Mouse (Mus musculus) forebrain, embryonic 10.5 days (tissue): Measurements from ENCODE around the gene Fbxo34. TPM values are rescaled to one million over a fixed set of nuclear protein-coding genes. Genes with fewer than 3 reads are reported as not detected.
"Not testable (repeated sequence)": the region's sequence is repeated elsewhere in the genome, so short reads cannot be mapped to it uniquely, and the experiment has no call there.

Experiments used
- DNase-seq: peaks from one replicate; pipeline ENCODE4 v3.0.0-alpha.2; 2017; ENCODE audit warnings: low spot score; ENCODE audit errors: extremely low spot score
- H3K27ac ChIP-seq: fragments of 300-500 bp; sonication (generic); 2 replicates; pipeline ENCODE4 v1.5.1; 2016; ENCODE audit warnings: mild to moderate bottlenecking
- H3K27me3 ChIP-seq: fragments of 300-500 bp; sonication (generic); 2 replicates; pipeline ENCODE4 v1.6.1; 2016; ENCODE audit warnings: mild to moderate bottlenecking; ENCODE audit not compliant: poor library complexity, severe bottlenecking
- H3K36me3 ChIP-seq: fragments of 300-500 bp; sonication (generic); replicated peaks from 2 replicates; pipeline ENCODE4 v1.6.1; 2016; ENCODE audit warnings: mild to moderate bottlenecking, moderate library complexity
- H3K4me1 ChIP-seq: fragments of 300-500 bp; sonication (generic); 2 replicates; pipeline ENCODE4 v1.6.1; 2016
- H3K4me3 ChIP-seq: fragments of 300-500 bp; sonication (generic); 2 replicates; pipeline ENCODE4 v1.5.1; 2016; ENCODE audit warnings: mild to moderate bottlenecking, moderate library complexity
- H3K9me3 ChIP-seq: fragments of 300-500 bp; sonication (generic); 2 replicates; pipeline ENCODE4 v1.6.1; 2016; ENCODE audit warnings: mild to moderate bottlenecking, moderate library complexity
- WGBS: fragments of 180-500 bp; shearing (Covaris S2); methylation state at CpG from one replicate; pipeline ENCODE4 v1.1.7; 2016; 5-methylcytosine and 5-hydroxymethylcytosine counted together
- polyA plus RNA-seq: library from polyadenylated mRNA; unstranded; fragments of >200 nt; fragmentation: Nextera tagmentation; extraction: Ambion mirVana; gene quantifications from 2 replicates; pipeline ENCODE4 v1.2.1, GENCODE M21; 2016

Gene Fbxo34
- polyA plus RNA-seq: 26.5 and 28.4 TPM in 2 replicates

DNA sequence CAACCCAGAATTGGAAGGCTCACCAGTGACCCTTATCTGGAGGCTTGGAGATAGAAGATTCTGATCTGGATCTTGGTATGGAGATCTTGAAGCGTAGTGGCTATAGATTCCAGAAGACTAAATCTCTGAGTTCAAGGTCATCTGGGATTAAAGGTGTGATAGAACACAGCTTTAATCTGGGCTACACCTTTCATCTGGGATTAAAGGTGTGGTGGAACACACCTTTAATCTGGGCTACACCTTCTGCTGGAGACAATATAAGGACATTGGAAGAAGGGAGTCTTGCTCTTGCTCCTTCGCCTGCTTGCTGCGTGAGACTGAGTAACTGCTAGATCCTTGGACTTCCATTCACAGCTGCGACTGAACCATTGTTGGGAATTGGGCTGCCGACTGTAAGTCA lies at the start of gene Fbxo34:
Fbxo34 (plus strand) TSS at position 301 of the 400 bp plus-strand sequence.
- not testable (repeated sequence) for H3K4me3 ChIP-seq, H3K9me3 ChIP-seq, H3K27me3 ChIP-seq, H3K4me1 ChIP-seq, DNase-seq, H3K27ac ChIP-seq, H3K36me3 ChIP-seq
- 88% methylated on average over 3 of the region's 5 CpGs for WGBS

DNA sequence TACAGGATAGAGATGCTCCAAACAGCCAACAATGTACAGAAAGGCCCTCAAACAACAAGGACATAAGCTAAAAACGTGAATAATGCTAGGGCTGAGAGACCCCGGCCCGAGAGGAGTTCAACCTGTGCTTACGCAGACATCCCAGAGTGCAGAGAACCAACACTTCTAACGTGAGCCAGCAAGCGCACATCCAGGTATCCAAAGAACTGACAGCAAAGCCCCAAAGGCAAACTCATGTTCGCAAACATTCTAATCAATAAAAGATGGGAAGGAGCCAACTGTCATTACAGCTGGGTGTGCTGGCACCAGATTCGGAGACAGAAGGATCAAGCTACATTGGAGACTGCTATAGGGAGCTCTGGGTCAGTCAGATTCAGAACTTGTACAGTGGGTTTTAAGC lies 47.5 kb upstream of the Fbxo34 start:
- Histone ChIP-seq H3K27ac (no peak overlapping the region), H3K4me1 (no peaks in the 10 kb centered on the region), H3K36me3 (peaks cover 100% of the 10 kb centered on the region), H3K4me3 (no peak overlapping the region), H3K27me3 (no peaks in the 10 kb centered on the region), H3K9me3 (no peaks in the 10 kb centered on the region)
- DNase-seq: no peak
- 92% methylated on average over 8 of the region's 8 CpGs for WGBS

DNA sequence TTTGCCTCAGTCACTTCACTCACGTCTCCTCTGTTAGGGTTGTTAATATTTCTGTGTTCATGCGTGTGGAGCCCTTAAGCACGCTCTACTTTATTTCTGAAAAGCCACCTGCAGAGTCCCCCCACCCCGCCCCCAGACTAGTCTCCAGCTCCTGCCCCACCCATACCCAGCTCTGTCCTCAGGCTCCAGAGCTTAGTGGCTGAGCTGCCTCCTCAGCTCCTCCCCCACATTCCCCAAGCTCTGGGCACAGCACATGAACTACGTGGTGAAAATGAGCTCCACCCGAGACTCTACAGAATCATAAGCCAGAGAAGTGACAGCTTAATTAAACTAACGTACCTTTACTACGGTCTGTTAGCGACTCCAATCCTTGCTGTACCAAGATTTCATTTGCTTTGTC lies 44.2 kb upstream of the Fbxo34 start:
- no peak for DNase-seq
- Histone ChIP-seq H3K4me3 (no peak overlapping the region), H3K9me3 (no peaks in the 10 kb centered on the region), H3K36me3 (peaks cover 100% of the 10 kb centered on the region), H3K4me1 (no peaks in the 10 kb centered on the region), H3K27ac (no peak overlapping the region), H3K27me3 (no peaks in the 10 kb centered on the region)
- WGBS: 93% methylated on average over 9 of the region's 9 CpGs

DNA sequence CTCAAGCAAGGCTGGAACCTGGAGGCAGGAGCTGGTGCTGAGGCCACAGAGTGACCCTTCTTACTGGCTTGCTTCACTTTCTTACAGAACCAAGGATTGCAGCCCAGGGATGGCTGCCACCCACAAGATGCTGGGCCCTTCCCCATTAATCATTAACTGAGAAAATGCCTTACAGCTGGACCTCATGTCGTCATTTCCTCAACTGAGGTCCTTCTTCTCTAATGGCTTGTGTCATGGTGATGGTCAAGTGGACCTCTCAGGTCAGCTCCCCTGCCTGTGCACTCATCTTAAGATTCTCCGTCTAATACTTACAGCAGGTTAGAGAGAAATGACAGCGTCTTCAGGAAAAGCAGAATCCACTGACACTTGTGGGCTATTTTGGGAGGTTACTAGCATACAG lies 32.9 kb upstream of the Fbxo34 start:
- 45% methylated on average over 3 of the region's 3 CpGs for WGBS
- H3K4me1 ChIP-seq: peaks cover 19% of the 10 kb centered on the region
- H3K9me3 ChIP-seq: no peaks in the 10 kb centered on the region
- H3K27me3 ChIP-seq: no peaks in the 10 kb centered on the region
- no peak for DNase-seq
- peak overlapping the region; percentile 89 for H3K27ac ChIP-seq
- H3K36me3 ChIP-seq: peaks cover 44% of the 10 kb centered on the region
- peak overlapping the region; percentile 63 for H3K4me3 ChIP-seq

DNA sequence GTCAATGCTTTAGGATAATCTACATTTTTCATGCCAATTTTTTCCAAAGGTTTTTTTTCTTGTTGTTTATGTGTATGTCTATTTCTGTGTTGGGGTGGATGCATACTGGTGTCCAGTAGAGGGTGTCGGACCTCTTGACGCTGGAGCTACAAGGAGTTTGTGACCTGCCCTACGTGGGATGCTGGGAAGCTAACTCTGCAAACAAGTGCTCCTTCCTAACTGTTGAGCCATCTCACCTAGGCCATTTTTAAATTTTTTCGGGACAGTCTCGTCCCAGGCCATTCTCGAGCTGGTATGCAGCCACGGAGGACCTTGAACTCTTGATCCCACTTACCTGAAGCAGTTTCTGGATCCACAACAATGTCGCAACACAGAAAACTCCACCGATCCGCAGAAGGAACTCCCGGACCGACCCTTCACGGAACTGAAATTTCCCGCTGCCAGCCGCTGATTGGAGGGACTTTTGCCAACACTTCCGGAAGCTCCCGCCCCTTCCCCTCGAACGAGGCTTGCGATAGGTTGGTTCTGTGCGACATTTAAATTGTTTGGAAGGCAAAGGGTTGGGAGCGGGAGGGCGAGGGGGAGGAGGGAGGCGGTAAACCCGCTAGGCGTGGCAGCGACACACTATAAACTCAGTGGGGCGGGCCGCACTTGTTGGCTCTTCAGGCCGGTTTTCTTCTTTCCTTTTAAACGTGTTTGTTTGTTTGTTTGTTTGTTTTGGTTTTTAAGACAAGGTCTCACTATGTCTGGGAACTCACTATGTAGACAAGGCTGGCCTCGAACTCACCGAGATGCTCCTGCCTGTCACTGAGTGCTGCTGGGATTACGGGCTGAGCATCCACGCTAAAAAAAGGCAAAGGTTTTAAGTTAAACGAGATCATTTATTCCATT lies 32.2 kb upstream of the Fbxo34 start, which contains the start of gene Dlgap5:
Dlgap5 (minus strand) TSS at position 633 of the 891 bp plus-strand sequence.
- 2% methylated on average over 36 of the region's 36 CpGs for WGBS
- peak; percentile 94 for DNase-seq
- peak within 1 kb of the TSS; percentile 89 for H3K27ac ChIP-seq
- H3K36me3 ChIP-seq: peaks cover 37% of the 10 kb centered on the region
- H3K4me3 ChIP-seq: peak within 1 kb of the TSS; percentile 63
- H3K4me1 ChIP-seq: peaks cover 19% of the 10 kb centered on the region
- H3K27me3 ChIP-seq: no peaks in the 10 kb centered on the region
- no peaks in the 10 kb centered on the region for H3K9me3 ChIP-seq

DNA sequence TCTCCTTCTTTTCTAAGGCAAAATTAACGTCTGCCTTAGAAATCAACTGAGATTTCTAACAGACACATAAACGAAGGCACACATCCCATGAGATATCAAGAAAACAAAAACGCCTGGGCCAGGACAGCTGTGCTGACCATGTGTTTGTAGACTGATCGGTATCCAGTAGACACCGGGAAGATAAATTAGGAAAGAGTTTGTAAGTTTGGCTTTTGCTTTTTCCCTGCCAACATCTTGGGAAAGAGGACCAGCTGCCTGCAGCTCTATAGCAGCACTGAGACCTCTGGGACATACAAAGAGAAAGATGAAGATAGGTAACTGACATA lies 31.6 kb upstream of the Fbxo34 start:
- Histone ChIP-seq H3K36me3 (peaks cover 31% of the 10 kb centered on the region), H3K4me1 (peaks cover 19% of the 10 kb centered on the region), H3K4me3 (peak overlapping the region; percentile 63), H3K27ac (peak overlapping the region; percentile 89), H3K9me3 (no peaks in the 10 kb centered on the region), H3K27me3 (no peaks in the 10 kb centered on the region)
- 59% methylated on average over 5 of the region's 5 CpGs for WGBS
- DNase-seq: no peak

DNA sequence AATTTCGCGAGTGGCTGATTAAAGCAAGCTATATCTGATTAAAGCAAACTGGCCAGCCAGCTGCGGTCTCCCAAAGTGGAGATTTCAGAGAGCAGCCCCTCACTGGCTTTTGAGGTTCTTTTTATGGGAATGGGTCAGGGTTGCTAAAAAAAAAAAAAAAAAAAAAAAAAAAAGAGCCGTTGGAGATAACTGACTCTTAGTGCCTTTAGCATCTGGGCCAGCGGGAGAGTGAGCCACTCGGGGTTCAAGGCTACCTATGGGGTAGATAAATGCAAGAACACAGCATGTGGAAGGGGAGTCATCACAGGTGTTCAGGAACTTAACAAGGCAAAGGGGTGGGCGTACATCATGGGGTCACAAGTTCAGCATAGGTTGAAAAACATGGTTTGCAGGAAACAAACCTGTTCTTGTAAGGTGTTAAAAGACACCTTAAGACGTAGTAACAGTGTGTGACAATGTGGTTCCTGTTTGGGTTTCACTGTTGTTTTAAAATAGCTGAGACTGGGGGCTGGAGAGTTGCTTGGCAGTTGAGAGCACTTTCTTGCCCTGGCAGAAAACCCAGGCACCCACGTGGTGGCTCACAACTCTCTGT lies 31.1 kb upstream of the Fbxo34 start:
- H3K27ac ChIP-seq: peak overlapping the region; percentile 89
- 88% methylated on average over 9 of the region's 9 CpGs for WGBS

DNA sequence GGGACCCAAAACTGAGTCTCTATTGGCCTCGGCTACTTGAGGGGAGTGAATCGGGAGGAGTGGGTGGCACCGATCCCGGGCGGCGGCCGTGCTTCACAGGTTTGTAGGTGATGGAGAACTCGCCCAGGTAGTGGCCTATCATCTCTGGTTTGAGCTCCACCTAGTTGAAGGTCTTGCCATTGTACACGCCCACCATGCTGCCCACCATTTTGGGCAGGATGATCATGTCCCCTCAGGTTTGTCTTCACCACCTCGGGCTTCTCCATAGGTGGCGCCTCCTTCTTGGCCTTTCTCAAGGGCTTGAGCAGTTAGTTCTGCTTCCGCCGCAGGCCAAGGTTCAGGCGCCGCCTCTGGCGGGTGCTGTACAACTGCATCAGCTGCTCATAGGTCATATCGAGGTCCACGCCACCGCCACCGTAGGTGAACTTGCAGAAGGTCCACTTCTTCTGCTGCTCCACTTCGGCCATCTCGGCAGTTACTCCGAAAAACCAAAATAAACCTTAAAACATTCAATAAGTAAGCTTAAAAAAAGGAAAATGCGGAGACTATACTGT lies 30.4 kb upstream of the Fbxo34 start:
- peaks cover 19% of the 10 kb centered on the region for H3K4me1 ChIP-seq
- WGBS: 94% methylated on average over 24 of the region's 24 CpGs
- no peak overlapping the region for H3K4me3 ChIP-seq
- H3K9me3 ChIP-seq: no peaks in the 10 kb centered on the region
- no peak overlapping the region for H3K27ac ChIP-seq
- H3K36me3 ChIP-seq: peaks cover 19% of the 10 kb centered on the region
- no peak for DNase-seq
- no peaks in the 10 kb centered on the region for H3K27me3 ChIP-seq

More for the DNA sequence above, 31.1 kb upstream of the Fbxo34 start:
- Histone ChIP-seq H3K36me3 (peaks cover 26% of the 10 kb centered on the region), H3K9me3 (no peaks in the 10 kb centered on the region), H3K27me3 (no peaks in the 10 kb centered on the region), H3K4me3 (no peak overlapping the region), H3K4me1 (peaks cover 19% of the 10 kb centered on the region)
- no peak for DNase-seq

DNA sequence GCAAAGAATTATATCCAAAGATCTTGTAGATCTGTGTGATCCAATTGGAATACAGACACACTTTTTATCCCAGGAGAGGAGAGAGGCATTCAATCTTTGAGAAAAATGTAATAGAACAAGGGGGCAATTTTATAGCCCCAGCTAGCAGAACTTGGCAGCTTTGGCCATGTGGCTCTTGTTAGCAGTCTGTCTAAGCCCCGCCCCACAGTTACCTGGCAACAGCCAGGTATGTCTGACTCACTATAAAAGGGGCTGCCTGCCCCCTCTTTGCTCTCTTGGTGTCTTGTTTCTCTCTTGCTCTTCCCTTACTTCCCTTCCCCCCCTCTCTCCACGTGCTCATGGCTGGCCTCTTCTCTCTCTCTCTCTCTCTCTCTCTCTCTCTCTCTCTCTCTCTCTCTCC lies 28.6 kb upstream of the Fbxo34 start:
- Histone ChIP-seq H3K36me3 (peaks cover 1% of the 10 kb centered on the region), H3K27ac (no peak overlapping the region), H3K4me1 (peaks cover 15% of the 10 kb centered on the region), H3K9me3 (no peaks in the 10 kb centered on the region), H3K27me3 (no peaks in the 10 kb centered on the region), H3K4me3 (no peak overlapping the region)
- 47% methylated on average over 2 of the region's 2 CpGs for WGBS
- DNase-seq: no peak

DNA sequence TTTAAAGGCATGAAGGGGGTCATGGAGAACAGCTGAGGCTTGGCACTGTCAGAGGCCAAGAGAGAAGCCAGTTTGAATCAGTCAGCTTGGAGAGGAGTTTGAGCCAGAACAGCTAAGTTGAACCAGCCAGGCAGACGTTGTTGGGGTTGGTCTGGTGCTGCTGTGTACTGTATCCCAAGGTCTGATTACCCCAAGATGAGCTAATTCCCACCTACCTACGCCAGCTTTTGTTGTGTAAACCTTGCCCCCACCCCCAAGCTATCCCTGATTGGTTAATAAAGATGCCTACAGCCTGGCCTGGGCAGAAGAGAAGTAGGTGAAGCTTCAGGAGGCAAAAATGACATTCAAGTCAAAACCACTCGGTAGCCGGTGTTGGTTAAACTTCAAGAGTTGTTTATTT lies 27.8 kb upstream of the Fbxo34 start:
- Histone ChIP-seq H3K4me1 (peaks cover 7% of the 10 kb centered on the region), H3K27ac (no peak overlapping the region), H3K27me3 (no peaks in the 10 kb centered on the region), H3K36me3 (no peaks in the 10 kb centered on the region), H3K4me3 (no peak overlapping the region), H3K9me3 (no peaks in the 10 kb centered on the region)
- WGBS: 71% methylated on average over 4 of the region's 4 CpGs
- no peak for DNase-seq

DNA sequence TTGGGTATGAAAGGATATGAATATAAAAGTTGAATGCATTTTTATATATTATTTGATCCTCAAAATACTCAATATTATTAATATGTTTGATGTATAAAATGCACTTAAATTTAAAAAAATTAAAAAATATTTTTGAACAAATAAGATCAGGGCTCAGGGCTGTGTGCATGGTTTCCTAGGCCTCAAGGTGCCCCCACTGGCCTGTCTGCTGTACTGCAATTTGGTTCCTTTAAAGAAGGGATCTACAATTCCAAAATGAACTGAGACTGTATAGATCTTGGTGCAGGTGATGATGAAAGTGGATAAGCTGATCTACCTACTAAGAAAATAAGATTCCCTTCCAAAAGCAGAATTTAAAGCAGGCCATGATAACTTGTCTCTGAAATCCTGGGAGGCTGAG lies 17.2 kb upstream of the Fbxo34 start:
- H3K27ac ChIP-seq: no peak overlapping the region
- DNase-seq: no peak
- H3K27me3 ChIP-seq: no peaks in the 10 kb centered on the region
- H3K9me3 ChIP-seq: no peaks in the 10 kb centered on the region
- no peaks in the 10 kb centered on the region for H3K36me3 ChIP-seq
- H3K4me1 ChIP-seq: no peaks in the 10 kb centered on the region
- H3K4me3 ChIP-seq: no peak overlapping the region

DNA sequence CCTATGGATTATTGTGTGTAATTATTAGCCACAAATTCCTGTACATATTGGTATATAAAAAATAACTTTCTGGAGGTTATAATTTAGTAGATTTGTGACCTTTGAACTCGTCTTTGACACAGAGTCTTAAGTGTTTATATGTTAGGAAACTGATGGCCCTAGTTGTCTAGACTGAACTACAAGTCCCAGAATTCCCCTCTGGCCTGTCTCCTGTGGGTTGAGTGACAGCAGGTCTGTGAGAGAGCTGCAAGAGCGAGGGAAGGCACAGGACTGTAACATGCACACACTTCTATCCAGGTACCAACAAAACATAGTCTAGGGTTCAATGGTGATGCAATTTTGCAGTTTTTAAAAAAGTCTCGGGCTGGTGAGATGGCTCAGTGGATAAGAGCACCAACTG lies 11.3 kb upstream of the Fbxo34 start:
- H3K9me3 ChIP-seq: peaks cover 16% of the 10 kb centered on the region; the same call in 1 of the 2 replicates
- H3K4me3 ChIP-seq: no peak overlapping the region
- no peaks in the 10 kb centered on the region for H3K4me1 ChIP-seq
- WGBS: 76% methylated on average over 3 of the region's 3 CpGs
- H3K36me3 ChIP-seq: no peaks in the 10 kb centered on the region
- no peak for DNase-seq
- no peaks in the 10 kb centered on the region for H3K27me3 ChIP-seq
- H3K27ac ChIP-seq: no peak overlapping the region

DNA sequence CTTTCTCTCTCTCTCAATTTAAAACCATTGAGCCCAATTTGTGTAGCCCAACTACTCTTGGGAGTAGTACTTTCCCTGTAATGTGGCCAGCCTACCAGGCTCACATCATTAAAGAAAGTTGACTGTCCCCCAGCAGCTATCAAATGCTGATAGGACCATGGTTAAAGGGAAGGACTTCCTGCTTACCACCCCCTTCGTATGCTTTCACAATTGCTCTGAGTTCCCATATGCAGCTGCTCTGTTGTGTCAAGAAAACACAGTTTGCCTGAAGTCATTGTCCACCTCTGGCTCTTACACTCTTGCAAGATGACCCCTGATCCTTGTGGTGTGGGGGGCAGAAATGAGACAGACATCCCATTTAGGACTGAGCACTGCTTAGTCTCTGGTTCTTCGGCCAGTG lies 5.3 kb upstream of the Fbxo34 start:
- Histone ChIP-seq H3K4me1 (no peaks in the 10 kb centered on the region), H3K36me3 (no peaks in the 10 kb centered on the region), H3K27ac (no peak overlapping the region), H3K9me3 (peaks cover 15% of the 10 kb centered on the region; the same call in 1 of the 2 replicates), H3K27me3 (no peaks in the 10 kb centered on the region), H3K4me3 (no peak overlapping the region)
- 77% methylated on average over 2 of the region's 2 CpGs for WGBS
- no peak for DNase-seq
